Mouse (Mus musculus) left cerebral cortex, postnatal 36 days (tissue): ENCODE data around the gene Morn4. TPM values are rescaled to one million over a fixed set of nuclear protein-coding genes. Genes with fewer than 3 reads are reported as not detected.

Experiments
- DNase-seq, 2 experiments: peaks; one replicate each; pipeline ENCODE4 v3.0.0; 2021 to 2022; ENCODE audit warnings: low spot score in 2 of 2, mixed read lengths in 1 of 2
- intact Hi-C: fragments of 180-260 bp; cut with DNase I; formaldehyde crosslinking; loops from one replicate; pipeline ENCODE4 v1.15.1; 2025
- total RNA-seq, 2 experiments: library from RNA; stranded (reverse); gene quantifications; 2 replicates each; pipeline ENCODE4 v1.2.3; 2021

The Morn4 gene
- total RNA-seq, result 10 to 100 TPM; 67.8 to 75.3 TPM

- intact Hi-C loops, result loop anchor here (5.0 kb wide), 1 partner anchor 81 kb away; no protein-coding TSS in a partner anchor
- DNase-seq, result peak; percentile 92 to 94
These were observed at the start of gene Morn4 for GRCm38 (mm10) chr19:42086166-42086565. Gene Morn4 (minus strand): TSS chr19:42086357.

GRCm38 (mm10) chr19:42135070-42135469, 48.9 kb upstream of the Morn4 start:
- DNase-seq, result no peak
- intact Hi-C loops, result no loop called here

GRCm38 (mm10) chr19:42131101-42131500, 44.9 kb upstream of the Morn4 start:
- intact Hi-C loops, result no loop called here
- no peak for DNase-seq

GRCm38 (mm10) chr19:42130294-42130606, 44.1 kb upstream of the Morn4 start:
- intact Hi-C loops, result no loop called here
- no peak for DNase-seq

- intact Hi-C loops, result no loop called here
These were observed 43.5 kb upstream of the Morn4 start for GRCm38 (mm10) chr19:42129509-42130293.

GRCm38 (mm10) chr19:42128787-42129508, 42.8 kb upstream of the Morn4 start, which contains the start of gene Avpi1:
Gene Avpi1 (minus strand): TSS chr19:42129059.
- DNase-seq, result peak; percentile 96 to 98
- intact Hi-C loops, result no loop called here

More at GRCm38 (mm10) chr19:42129509-42130293, 43.5 kb upstream of the Morn4 start:
- DNase-seq, result no peak

- no peak for DNase-seq
- intact Hi-C loops, result no loop called here
These were observed 42.0 kb upstream of the Morn4 start for GRCm38 (mm10) chr19:42128052-42128740.

- DNase-seq, result no peak
- intact Hi-C loops, result no loop called here
These were observed 40.9 kb upstream of the Morn4 start for GRCm38 (mm10) chr19:42127024-42127423.

GRCm38 (mm10) chr19:42126219-42126605, 40.1 kb upstream of the Morn4 start:
- DNase-seq, result no peak
- intact Hi-C loops, result no loop called here

GRCm38 (mm10) chr19:42125501-42126218, 39.5 kb upstream of the Morn4 start:
- intact Hi-C loops, result no loop called here
- DNase-seq, result no peak

GRCm38 (mm10) chr19:42124684-42125083, 38.5 kb upstream of the Morn4 start:
- intact Hi-C loops, result no loop called here
- peak; percentile 26 to 50 for DNase-seq

- no peak for DNase-seq
- intact Hi-C loops, result no loop called here
These were observed 34.3 kb upstream of the Morn4 start for GRCm38 (mm10) chr19:42120451-42120850.

- no peak for DNase-seq
- intact Hi-C loops, result no loop called here
These were observed 32.4 kb upstream of the Morn4 start for GRCm38 (mm10) chr19:42118596-42118995.

- no peak for DNase-seq
- intact Hi-C loops, result no loop called here
These were observed 32.0 kb upstream of the Morn4 start for GRCm38 (mm10) chr19:42118142-42118541.

GRCm38 (mm10) chr19:42115783-42116335, 29.7 kb upstream of the Morn4 start:
- DNase-seq, result no peak
- intact Hi-C loops, result no loop called here

- intact Hi-C loops, result no loop called here
These were observed 18.5 kb upstream of the Morn4 start for GRCm38 (mm10) chr19:42104681-42105080.

GRCm38 (mm10) chr19:42099406-42099805, 13.2 kb upstream of the Morn4 start:
- DNase-seq, result no peak
- intact Hi-C loops, result no loop called here

More at GRCm38 (mm10) chr19:42104681-42105080, 18.5 kb upstream of the Morn4 start:
- DNase-seq, result no peak

GRCm38 (mm10) chr19:42090637-42091141, 4.5 kb upstream of the Morn4 start:
- no peak for DNase-seq
- intact Hi-C loops, result no loop called here
